Mouse (Mus musculus) forebrain, embryonic 13.5 days (tissue): Measurements from ENCODE around the gene Fkbp11. TPM values are rescaled to one million over a fixed set of nuclear protein-coding genes. Genes with fewer than 3 reads are reported as not detected.
A peak's percentile ranks its signal among the peaks of the same experiment; 100 is the strongest.

Source experiments
- ATAC-seq: fragments of 200-750 bp; cut with Nextera tagmentation; 2 replicates; pipeline ENCODE4 v1.8.0; 2017
- H3K27ac ChIP-seq: fragments of 300-500 bp; sonication (generic); 2 replicates; pipeline ENCODE4 v1.5.1; 2015; ENCODE audit warnings: inconsistent platforms, mild to moderate bottlenecking, moderate library complexity
- H3K27me3 ChIP-seq: fragments of 300-500 bp; sonication (generic); 2 replicates; pipeline ENCODE4 v1.6.1; 2015; ENCODE audit warnings: mild to moderate bottlenecking, inconsistent platforms
- H3K36me3 ChIP-seq: fragments of 300-500 bp; sonication (generic); 2 replicates; pipeline ENCODE4 v1.6.1; 2015; ENCODE audit warnings: mild to moderate bottlenecking, inconsistent platforms; ENCODE audit not compliant: poor library complexity, severe bottlenecking
- H3K4me1 ChIP-seq: fragments of 300-500 bp; sonication (generic); 2 replicates; pipeline ENCODE4 v1.6.1; 2015; ENCODE audit warnings: inconsistent platforms
- H3K4me2 ChIP-seq: fragments of 300-500 bp; sonication (generic); 2 replicates; pipeline ENCODE4 v1.6.1; 2015; ENCODE audit warnings: inconsistent platforms, mild to moderate bottlenecking, moderate library complexity
- H3K4me3 ChIP-seq: fragments of 300-500 bp; sonication (generic); 2 replicates; pipeline ENCODE4 v1.5.1; 2015; ENCODE audit warnings: mild to moderate bottlenecking, inconsistent platforms
- H3K9ac ChIP-seq: fragments of 300-500 bp; sonication (generic); 2 replicates; pipeline ENCODE4 v1.6.1; 2015; ENCODE audit warnings: mild to moderate bottlenecking, inconsistent platforms
- H3K9me3 ChIP-seq: fragments of 300-500 bp; sonication (generic); replicated peaks from 2 replicates; pipeline ENCODE4 v1.6.1; 2016; ENCODE audit warnings: inconsistent platforms
- whole genome bisulfite sequencing: fragments of 180-500 bp; shearing (Covaris S2); methylation state at CpG from one replicate; pipeline ENCODE4 v1.1.7; 2015; 5-methylcytosine and 5-hydroxymethylcytosine counted together
- polyA plus RNA-seq: library from polyadenylated mRNA; unstranded; fragments of >200 nt; fragmentation: Nextera tagmentation; extraction: Ambion mirVana; gene quantifications from 2 replicates; pipeline ENCODE4 v1.2.1, GENCODE M21; 2015

Fkbp11 gene
- polyA plus RNA-seq, 1 experiment from 2014 or later, result 3.0 TPM

GRCm38 (mm10) chr15:98685926-98686325, 42.1 kb downstream of the Fkbp11 start:
- Histone ChIP-seq H3K27me3 (no peaks in the 10 kb centered on the region), H3K4me1 (peaks cover 4% of the 10 kb centered on the region), H3K4me3 (no peak overlapping the region), H3K4me2 (no peak overlapping the region), H3K36me3 (no peaks in the 10 kb centered on the region), H3K9me3 (no peaks in the 10 kb centered on the region), H3K9ac (no peak overlapping the region), H3K27ac (no peak overlapping the region)
- ATAC-seq, result no peak
- 68% methylated on average over 3 of the region's 3 CpGs for WGBS

DNA sequence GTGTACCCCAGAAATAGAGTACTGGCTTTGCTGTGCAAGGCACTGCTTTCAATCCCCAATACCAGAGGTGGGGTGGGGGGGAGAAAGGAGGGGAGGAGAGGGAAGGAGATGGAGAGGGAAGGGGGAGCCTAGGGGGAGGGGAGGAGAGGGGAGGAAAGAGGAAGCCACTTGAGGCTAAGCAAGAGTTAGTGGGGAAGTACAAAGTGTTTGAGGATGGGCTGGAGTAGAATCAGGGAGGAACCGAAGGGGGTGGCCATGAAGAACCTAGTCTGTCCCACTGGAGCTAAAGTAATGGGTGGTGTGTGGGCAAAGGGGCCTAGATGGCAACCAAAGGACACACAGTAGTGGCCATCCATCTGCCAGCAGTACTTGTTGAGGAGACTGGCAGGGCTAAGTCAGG, 44.3 kb downstream of the Fkbp11 start:
- H3K9ac ChIP-seq, result no peak overlapping the region
- H3K27ac ChIP-seq, result no peak overlapping the region
- no peak overlapping the region for H3K4me3 ChIP-seq
- H3K27me3 ChIP-seq, result peaks cover 9% of the 10 kb centered on the region
- H3K36me3 ChIP-seq, result no peaks in the 10 kb centered on the region
- ATAC-seq, result no peak
- 100% methylated on average over 1 of the region's 1 CpGs for WGBS
- H3K4me1 ChIP-seq, result no peaks in the 10 kb centered on the region
- H3K9me3 ChIP-seq, result no peaks in the 10 kb centered on the region
- no peak overlapping the region for H3K4me2 ChIP-seq

- no peak overlapping the region for H3K4me3 ChIP-seq
- H3K27me3 ChIP-seq, result peaks cover 13% of the 10 kb centered on the region
- no peaks in the 10 kb centered on the region for H3K4me1 ChIP-seq
- ATAC-seq, result no peak
- 77% methylated on average over 10 of the region's 10 CpGs for WGBS
- H3K27ac ChIP-seq, result no peak overlapping the region
- H3K36me3 ChIP-seq, result no peaks in the 10 kb centered on the region
- no peaks in the 10 kb centered on the region for H3K9me3 ChIP-seq
- no peak overlapping the region for H3K9ac ChIP-seq
- no peak overlapping the region for H3K4me2 ChIP-seq
Measured at GRCm38 (mm10) chr15:98683177-98683576, 44.8 kb downstream of the Fkbp11 start.

DNA sequence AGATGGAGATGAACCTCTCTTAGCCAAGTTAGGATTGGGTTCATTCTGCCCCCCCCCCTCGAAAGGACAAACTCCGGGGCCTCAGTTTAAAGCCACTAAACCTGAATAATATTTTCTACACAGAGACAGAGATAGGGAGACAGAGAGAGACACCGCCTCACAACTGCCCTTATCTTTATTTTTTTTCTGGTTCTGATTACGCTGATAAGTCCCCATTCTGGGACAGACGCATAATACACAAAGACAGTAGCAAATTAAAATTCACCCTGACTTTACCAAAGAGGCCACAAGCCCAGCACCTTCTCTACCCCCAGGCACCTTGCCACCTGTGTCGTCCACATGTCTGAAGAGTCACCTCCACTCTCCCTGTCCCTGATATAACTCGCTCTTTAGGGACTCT, 46.4 kb downstream of the Fkbp11 start:
- H3K36me3 ChIP-seq, result no peaks in the 10 kb centered on the region
- peaks cover 20% of the 10 kb centered on the region for H3K27me3 ChIP-seq
- no peak overlapping the region for H3K9ac ChIP-seq
- no peak overlapping the region for H3K27ac ChIP-seq
- no peaks in the 10 kb centered on the region for H3K9me3 ChIP-seq
- no peak overlapping the region for H3K4me2 ChIP-seq
- no peak for ATAC-seq
- H3K4me3 ChIP-seq, result no peak overlapping the region
- H3K4me1 ChIP-seq, result peaks cover 12% of the 10 kb centered on the region
- 83% methylated on average over 7 of the region's 7 CpGs for WGBS

- Histone ChIP-seq H3K4me2 (no peak overlapping the region), H3K36me3 (no peaks in the 10 kb centered on the region), H3K4me3 (no peak overlapping the region), H3K9ac (no peak overlapping the region), H3K9me3 (no peaks in the 10 kb centered on the region), H3K27ac (no peak overlapping the region), H3K27me3 (peaks cover 29% of the 10 kb centered on the region), H3K4me1 (peaks cover 22% of the 10 kb centered on the region)
- no peak for ATAC-seq
- WGBS, result 94% methylated on average over 8 of the region's 8 CpGs
Measured at GRCm38 (mm10) chr15:98680660-98681059, 47.3 kb downstream of the Fkbp11 start.

DNA sequence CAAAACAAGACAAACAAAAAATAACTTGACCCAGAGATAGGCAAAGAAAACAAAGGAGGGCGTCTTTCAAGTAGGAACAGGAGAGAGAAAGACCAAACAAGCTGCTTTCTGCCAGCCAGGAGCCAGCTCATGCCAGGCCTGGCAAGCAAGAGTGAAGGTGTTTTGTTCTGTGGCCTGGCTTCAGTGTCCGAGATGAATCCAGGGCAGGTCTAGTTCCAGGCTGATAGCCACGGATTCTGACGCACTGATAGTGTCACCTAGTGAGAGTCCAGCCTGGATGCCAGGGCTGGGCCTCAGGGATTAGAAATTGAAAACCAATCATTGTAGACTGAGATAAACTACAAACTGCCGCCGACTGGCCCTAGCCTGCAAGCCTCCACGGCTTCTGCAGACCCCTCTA, 50.0 kb downstream of the Fkbp11 start:
- Histone ChIP-seq H3K36me3 (no peaks in the 10 kb centered on the region), H3K27me3 (peaks cover 37% of the 10 kb centered on the region), H3K9me3 (no peaks in the 10 kb centered on the region), H3K4me1 (peaks cover 43% of the 10 kb centered on the region), H3K27ac (no peak overlapping the region), H3K4me2 (peak overlapping the region; percentile 99; the same call in 1 of the 2 replicates), H3K4me3 (no peak overlapping the region), H3K9ac (no peak overlapping the region)
- ATAC-seq, result no peak
- WGBS, result 67% methylated on average over 7 of the region's 7 CpGs

GRCm38 (mm10) chr15:98676940-98677728, 50.9 kb downstream of the Fkbp11 start, which contains the start of gene Rnd1:
Gene Rnd1 (minus strand): TSS chr15:98677461.
- Histone ChIP-seq H3K4me3 (peak within 1 kb of the TSS; percentile 51), H3K36me3 (0 out of 2 replicates have a peak, but pooled peaks cover 3% of the 10 kb centered on the region), H3K9ac (peak within 1 kb of the TSS; percentile 67), H3K4me1 (peaks cover 43% of the 10 kb centered on the region), H3K4me2 (peak within 1 kb of the TSS; percentile 99), H3K9me3 (no peaks in the 10 kb centered on the region), H3K27me3 (peaks cover 37% of the 10 kb centered on the region), H3K27ac (no peak within 1 kb of the TSS)
- WGBS, result under 1% methylated on average over 37 of the region's 37 CpGs
- ATAC-seq, result peak; percentile 97

- Histone ChIP-seq H3K4me1 (peaks cover 43% of the 10 kb centered on the region), H3K4me3 (peak overlapping the region; percentile 51), H3K36me3 (0 out of 2 replicates have a peak, but pooled peaks cover 4% of the 10 kb centered on the region), H3K9me3 (no peaks in the 10 kb centered on the region), H3K27ac (no peak overlapping the region), H3K9ac (peak overlapping the region; percentile 67), H3K4me2 (peak overlapping the region; percentile 99), H3K27me3 (peaks cover 37% of the 10 kb centered on the region)
- WGBS, result 1% methylated on average over 9 of the region's 9 CpGs
- ATAC-seq, result no peak
Measured at GRCm38 (mm10) chr15:98676471-98676870, 51.5 kb downstream of the Fkbp11 start.

GRCm38 (mm10) chr15:98675634-98676250, 52.3 kb downstream of the Fkbp11 start:
- peak overlapping the region; percentile 51 for H3K4me3 ChIP-seq
- peak overlapping the region; percentile 67 for H3K9ac ChIP-seq
- no peaks in the 10 kb centered on the region for H3K9me3 ChIP-seq
- H3K4me1 ChIP-seq, result peaks cover 43% of the 10 kb centered on the region
- H3K27me3 ChIP-seq, result peaks cover 37% of the 10 kb centered on the region
- 7% methylated on average over 14 of the region's 14 CpGs for WGBS
- H3K36me3 ChIP-seq, result 0 out of 2 replicates have a peak, but pooled peaks cover 4% of the 10 kb centered on the region
- ATAC-seq, result no peak
- peak overlapping the region; percentile 99 for H3K4me2 ChIP-seq
- peak overlapping the region; percentile 40; the same call in 1 of the 2 replicates for H3K27ac ChIP-seq

GRCm38 (mm10) chr15:98674994-98675545, 52.9 kb downstream of the Fkbp11 start:
- no peak for ATAC-seq
- Histone ChIP-seq H3K4me2 (peak overlapping the region; percentile 99), H3K27me3 (peaks cover 37% of the 10 kb centered on the region)

More at GRCm38 (mm10) chr15:98674994-98675545, 52.9 kb downstream of the Fkbp11 start:
- H3K9me3 ChIP-seq, result no peaks in the 10 kb centered on the region
- peak overlapping the region; percentile 67 for H3K9ac ChIP-seq
- H3K4me1 ChIP-seq, result peaks cover 43% of the 10 kb centered on the region
- WGBS, result 15% methylated on average over 11 of the region's 11 CpGs
- H3K4me3 ChIP-seq, result peak overlapping the region; percentile 51
- H3K27ac ChIP-seq, result peak overlapping the region; percentile 40
- peaks cover 6% of the 10 kb centered on the region; the same call in 1 of the 2 replicates for H3K36me3 ChIP-seq
